Mouse (Mus musculus) hindbrain, postnatal 0 days (tissue): ENCODE results near the gene Pcgf2. TPM values are rescaled to one million over a fixed set of nuclear protein-coding genes. Genes with fewer than 3 reads are reported as not detected.

ENCODE experiments used
- ATAC-seq: fragments of 200-750 bp; cut with Nextera tagmentation; 2 replicates; pipeline ENCODE4 v1.8.0; 2017; ENCODE audit warnings: mild to moderate bottlenecking, moderate TSS enrichment, moderate library complexity
- DNase-seq: peaks from one replicate; pipeline ENCODE4 v3.0.0-alpha.2; 2015; ENCODE audit warnings: low spot score
- H3K27ac ChIP-seq: fragments of 300-500 bp; sonication (generic); 2 replicates; pipeline ENCODE4 v1.5.1; 2014; ENCODE audit warnings: mild to moderate bottlenecking
- H3K27me3 ChIP-seq: fragments of 300-500 bp; sonication (generic); 2 replicates; pipeline ENCODE4 v1.6.1; 2014; ENCODE audit warnings: low read length, mixed read lengths; ENCODE audit not compliant: insufficient read depth
- H3K36me3 ChIP-seq: fragments of 300-500 bp; sonication (generic); 2 replicates; pipeline ENCODE4 v1.6.1; 2014; ENCODE audit warnings: low read length, mixed read lengths; ENCODE audit not compliant: insufficient read depth
- H3K4me1 ChIP-seq: fragments of 300-500 bp; sonication (generic); 2 replicates; pipeline ENCODE4 v1.6.1; 2014; ENCODE audit warnings: antibody characterized with exemption, low read length, mixed read lengths; ENCODE audit not compliant: insufficient read depth
- H3K4me2 ChIP-seq: fragments of 300-500 bp; sonication (generic); 2 replicates; pipeline ENCODE4 v1.6.1; 2014; ENCODE audit warnings: low read depth, mild to moderate bottlenecking, low read length, moderate library complexity, mixed read lengths
- H3K4me3 ChIP-seq: fragments of 300-500 bp; sonication (generic); 2 replicates; pipeline ENCODE4 v1.5.1; 2014; ENCODE audit warnings: low read length
- H3K9ac ChIP-seq: fragments of 300-500 bp; sonication (generic); replicated peaks from 2 replicates; pipeline ENCODE4 v1.6.1; 2014; ENCODE audit warnings: mild to moderate bottlenecking, low read length, moderate library complexity, mixed read lengths
- H3K9me3 ChIP-seq: fragments of 300-500 bp; sonication (generic); 2 replicates; pipeline ENCODE4 v1.6.1; 2016; ENCODE audit warnings: low read length, mixed read lengths
- CTCF ChIP-seq: IDR thresholded peaks from 2 replicates; pipeline ENCODE4 v1.5.1; 2016; ENCODE audit warnings: antibody characterized with exemption, control low read depth, low read depth
- WGBS: fragments of 180-500 bp; shearing (Covaris S2); extraction: QIAGEN DNeasy Blood & Tissue Kit; methylation state at CpG from one replicate; pipeline ENCODE4 v1.1.7; 2014; 5-methylcytosine and 5-hydroxymethylcytosine counted together
- polyA plus RNA-seq: library from polyadenylated mRNA; unstranded; fragments of >200 nt; fragmentation: Nextera tagmentation; extraction: Ambion mirVana; gene quantifications from 2 replicates; pipeline ENCODE4 v1.2.1, GENCODE M21; 2015
- total RNA-seq: library from RNA; depleted of rRNA; stranded (reverse); fragments of >200 nt; gene quantifications from 2 replicates; pipeline ENCODE4 v1.2.3, GENCODE M21; 2014; rRNA removed

Pcgf2 gene
- total RNA-seq (11.3 and 18.0 TPM in 2 replicates), polyA plus RNA-seq (13.3 and 14.8 TPM in 2 replicates)

- peak; percentile 9; the same call in 1 of the 2 replicates for ATAC-seq
- TF ChIP-seq CTCF: no peak
- peak within 1 kb of the TSS; percentile 97 for H3K27ac ChIP-seq
- WGBS: 2% methylated on average over 84 of the region's 85 CpGs
- H3K27me3 ChIP-seq: no peaks in the 10 kb centered on the region
- peaks cover 43% of the 10 kb centered on the region for H3K4me1 ChIP-seq
- H3K9me3 ChIP-seq: no peaks in the 10 kb centered on the region
- H3K4me3 ChIP-seq: peak within 1 kb of the TSS; percentile 74
- H3K9ac ChIP-seq: peak within 1 kb of the TSS; percentile 97
- peak; percentile 86 for DNase-seq
- H3K4me2 ChIP-seq: peak within 1 kb of the TSS; percentile 88
- H3K36me3 ChIP-seq: no peaks in the 10 kb centered on the region; the same call in 1 of the 2 replicates
Observed at GRCm38 (mm10) chr11:97700003-97700745, at the start of gene Pcgf2. Gene Pcgf2 (minus strand): TSS chr11:97700497.

GRCm38 (mm10) chr11:97748496-97748895 is 48.2 kb upstream of the Pcgf2 start:
- 87% methylated on average over 5 of the region's 5 CpGs for WGBS

GRCm38 (mm10) chr11:97747773-97748172 is 47.5 kb upstream of the Pcgf2 start:
- Histone ChIP-seq H3K4me2 (no peak overlapping the region), H3K4me1 (peaks cover 8% of the 10 kb centered on the region), H3K9me3 (no peaks in the 10 kb centered on the region), H3K4me3 (no peak overlapping the region), H3K9ac (no peak overlapping the region), H3K27me3 (no peaks in the 10 kb centered on the region), H3K27ac (no peak overlapping the region), H3K36me3 (peaks cover 41% of the 10 kb centered on the region)
- ATAC-seq (no peak), DNase-seq (no peak)
- 94% methylated on average over 8 of the region's 8 CpGs for WGBS
- no peak for TF ChIP-seq CTCF

More at GRCm38 (mm10) chr11:97748496-97748895, 48.2 kb upstream of the Pcgf2 start:
- ATAC-seq (no peak), DNase-seq (no peak)
- no peaks in the 10 kb centered on the region for H3K9me3 ChIP-seq
- TF ChIP-seq CTCF: no peak
- no peak overlapping the region for H3K27ac ChIP-seq
- peaks cover 1% of the 10 kb centered on the region for H3K4me1 ChIP-seq
- no peak overlapping the region for H3K9ac ChIP-seq
- peaks cover 48% of the 10 kb centered on the region for H3K36me3 ChIP-seq
- H3K27me3 ChIP-seq: no peaks in the 10 kb centered on the region
- H3K4me2 ChIP-seq: no peak overlapping the region
- no peak overlapping the region for H3K4me3 ChIP-seq

- no peak for TF ChIP-seq CTCF
- 8% methylated on average over 13 of the region's 13 CpGs for WGBS
- H3K4me2 ChIP-seq: peak overlapping the region; percentile 78
- H3K27me3 ChIP-seq: no peaks in the 10 kb centered on the region
- no peak for ATAC-seq
- no peaks in the 10 kb centered on the region for H3K9me3 ChIP-seq
- H3K9ac ChIP-seq: no peak overlapping the region
- 0 out of 2 replicates have a peak overlapping the region, but pooled peaks have one; percentile 98 for H3K27ac ChIP-seq
- peak overlapping the region; percentile 75 for H3K4me3 ChIP-seq
- peaks cover 17% of the 10 kb centered on the region for H3K4me1 ChIP-seq
- DNase-seq: no peak
- H3K36me3 ChIP-seq: peaks cover 27% of the 10 kb centered on the region
Observed at GRCm38 (mm10) chr11:97745331-97745721, 45.0 kb upstream of the Pcgf2 start.

- no peak for TF ChIP-seq CTCF
- under 1% methylated on average over 36 of the region's 57 CpGs for WGBS
- ATAC-seq: peak; percentile 96
- peak overlapping the region; percentile 75 for H3K4me3 ChIP-seq
- no peaks in the 10 kb centered on the region for H3K27me3 ChIP-seq
- peak overlapping the region; percentile 78 for H3K4me2 ChIP-seq
- peak overlapping the region; percentile 98 for H3K27ac ChIP-seq
- H3K4me1 ChIP-seq: peaks cover 17% of the 10 kb centered on the region
- no peaks in the 10 kb centered on the region for H3K9me3 ChIP-seq
- peak; percentile 99 for DNase-seq
- peaks cover 24% of the 10 kb centered on the region for H3K36me3 ChIP-seq
- peak overlapping the region; percentile 86 for H3K9ac ChIP-seq
Observed at GRCm38 (mm10) chr11:97744718-97745330, 44.5 kb upstream of the Pcgf2 start.

- peak; percentile 61 for ATAC-seq
- Histone ChIP-seq H3K9ac (peak within 1 kb of the TSS; percentile 86), H3K4me1 (peaks cover 17% of the 10 kb centered on the region), H3K36me3 (peaks cover 19% of the 10 kb centered on the region), H3K4me2 (peak within 1 kb of the TSS; percentile 78), H3K27me3 (no peaks in the 10 kb centered on the region), H3K27ac (peak within 1 kb of the TSS; percentile 98), H3K9me3 (no peaks in the 10 kb centered on the region), H3K4me3 (peak within 1 kb of the TSS; percentile 75)
- WGBS: 0% methylated on average over 49 of the region's 63 CpGs
- peak; percentile 68 for DNase-seq
- TF ChIP-seq CTCF: no peak
Observed at GRCm38 (mm10) chr11:97744063-97744717, 43.9 kb upstream of the Pcgf2 start, which contains the start of gene Pip4k2b. Gene Pip4k2b (minus strand): TSS chr11:97744704.
